Mouse (Mus musculus) embryonic facial prominence, embryonic 11.5 days (tissue): ENCODE measurements at regions not wholly inside any gene's neighbourhood (a gene's known extent, or its start where the extent isn't known, plus 50 kb on each side); places are given as distances from the start of the nearest gene placed in this dataset.

ENCODE experiments used
- ATAC-seq: fragments of 200-750 bp; cut with Nextera tagmentation; replicated peaks from 2 replicates; pipeline ENCODE4 v1.8.0; 2017; ENCODE audit warnings: low read depth; ENCODE audit not compliant: insufficient number of reproducible peaks, low FRiP score, low TSS enrichment
- DNase-seq: peaks from one replicate; pipeline ENCODE4 v3.0.0-alpha.2; 2015; ENCODE audit warnings: low spot score
- H3K27ac ChIP-seq: fragments of 300-500 bp; sonication (generic); replicated peaks from 2 replicates; pipeline ENCODE4 v1.5.1; 2014; ENCODE audit warnings: mild to moderate bottlenecking, low read depth, low read length, control low read depth
- H3K27me3 ChIP-seq: fragments of 300-500 bp; sonication (generic); 2 replicates; pipeline ENCODE4 v1.6.1; 2014; ENCODE audit warnings: mild to moderate bottlenecking, low read length, moderate library complexity, mixed read lengths; ENCODE audit not compliant: control insufficient read depth, insufficient read depth
- H3K36me3 ChIP-seq: fragments of 300-500 bp; sonication (generic); replicated peaks from 2 replicates; pipeline ENCODE4 v1.6.1; 2014; ENCODE audit warnings: low read depth, mild to moderate bottlenecking, low read length, moderate library complexity, mixed read lengths; ENCODE audit not compliant: control insufficient read depth, insufficient read depth
- H3K4me1 ChIP-seq: fragments of 300-500 bp; sonication (generic); 2 replicates; pipeline ENCODE4 v1.6.1; 2014; ENCODE audit warnings: low read length, mixed read lengths; ENCODE audit not compliant: control insufficient read depth, insufficient read depth
- H3K4me2 ChIP-seq: fragments of 300-500 bp; sonication (generic); 2 replicates; pipeline ENCODE4 v1.6.1; 2014; ENCODE audit warnings: low read depth, mild to moderate bottlenecking, control low read depth, low read length, moderate library complexity
- H3K4me3 ChIP-seq: fragments of 300-500 bp; sonication (generic); 2 replicates; pipeline ENCODE4 v1.5.1; 2014; ENCODE audit warnings: low read depth, low read length, control low read depth
- H3K9ac ChIP-seq: fragments of 300-500 bp; sonication (generic); replicated peaks from 2 replicates; pipeline ENCODE4 v1.6.1; 2014; ENCODE audit warnings: mild to moderate bottlenecking, control low read depth, low read length
- H3K9me3 ChIP-seq: fragments of 300-500 bp; sonication (generic); replicated peaks from 2 replicates; pipeline ENCODE4 v1.6.1; 2016; ENCODE audit warnings: mild to moderate bottlenecking, low read length, inconsistent platforms, mixed read lengths; ENCODE audit not compliant: control insufficient read depth
- WGBS: fragments of 180-500 bp; shearing (Covaris S2); extraction: QIAGEN DNeasy Blood & Tissue Kit; methylation state at CpG from one replicate; pipeline ENCODE4 v1.1.7; 2014; 5-methylcytosine and 5-hydroxymethylcytosine counted together

DNA sequence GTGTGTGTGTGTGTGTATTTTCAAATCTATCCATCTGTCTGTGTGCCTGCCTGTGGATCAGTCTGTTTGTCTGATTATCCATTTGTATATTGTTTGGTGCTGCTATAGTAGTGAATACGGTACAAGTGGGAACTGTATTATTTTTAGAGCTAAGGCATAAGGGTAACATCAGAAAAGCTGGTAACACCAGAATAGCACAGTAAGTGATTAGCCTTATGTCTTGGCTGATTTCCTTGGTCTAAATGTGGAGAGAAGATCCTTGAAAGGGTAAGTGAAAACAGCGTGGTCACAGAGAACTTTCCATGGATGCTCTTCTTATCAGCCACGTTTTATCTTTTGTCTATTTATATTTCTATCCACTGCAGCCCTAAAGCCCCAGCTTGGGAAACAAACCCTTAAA, 105.6 kb upstream of the Slc8a1 start:
- 82% methylated on average over 3 of the region's 3 CpGs for WGBS
- H3K4me1 ChIP-seq: no peaks in the 10 kb centered on the region
- ATAC-seq (no peak), DNase-seq (no peak)
- H3K27ac ChIP-seq: no peak overlapping the region
- H3K36me3 ChIP-seq: no peaks in the 10 kb centered on the region
- no peak overlapping the region for H3K4me3 ChIP-seq
- no peaks in the 10 kb centered on the region for H3K9me3 ChIP-seq
- H3K9ac ChIP-seq: no peak overlapping the region
- H3K4me2 ChIP-seq: no peak overlapping the region
- no peaks in the 10 kb centered on the region for H3K27me3 ChIP-seq

DNA sequence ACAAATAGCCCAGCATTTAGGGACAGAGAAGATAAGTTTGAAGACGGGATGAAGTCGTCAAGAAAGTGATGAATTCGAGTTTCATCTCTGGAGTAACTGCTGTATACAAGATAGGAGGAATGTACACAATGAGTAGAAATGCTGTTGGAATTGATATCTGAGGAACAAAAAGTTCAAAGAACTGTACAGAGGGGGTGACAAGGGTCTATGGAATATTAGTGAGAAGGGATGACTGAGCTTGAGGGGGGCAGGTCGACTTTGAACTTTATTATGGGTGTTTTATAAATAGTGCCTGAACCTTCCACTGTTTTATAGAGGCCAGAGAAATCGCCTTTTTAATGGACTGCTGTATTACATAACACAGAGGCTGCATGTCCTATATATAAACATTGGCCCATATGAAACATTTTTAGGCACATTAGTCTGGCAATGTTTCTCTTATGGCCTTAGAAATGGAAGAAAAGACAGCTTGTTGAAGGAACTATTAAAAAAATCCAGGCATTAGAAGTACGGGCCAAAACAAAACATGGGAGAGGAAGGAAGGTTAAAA, 59.7 kb upstream of the Slc8a1 start:
- H3K4me3 ChIP-seq: no peak overlapping the region
- ATAC-seq (no peak), DNase-seq (no peak)
- no peaks in the 10 kb centered on the region for H3K4me1 ChIP-seq
- H3K9me3 ChIP-seq: no peaks in the 10 kb centered on the region
- H3K27ac ChIP-seq: no peak overlapping the region
- 80% methylated on average over 6 of the region's 6 CpGs for WGBS
- H3K9ac ChIP-seq: no peak overlapping the region
- H3K4me2 ChIP-seq: no peak overlapping the region
- no peaks in the 10 kb centered on the region for H3K36me3 ChIP-seq
- no peaks in the 10 kb centered on the region for H3K27me3 ChIP-seq

DNA sequence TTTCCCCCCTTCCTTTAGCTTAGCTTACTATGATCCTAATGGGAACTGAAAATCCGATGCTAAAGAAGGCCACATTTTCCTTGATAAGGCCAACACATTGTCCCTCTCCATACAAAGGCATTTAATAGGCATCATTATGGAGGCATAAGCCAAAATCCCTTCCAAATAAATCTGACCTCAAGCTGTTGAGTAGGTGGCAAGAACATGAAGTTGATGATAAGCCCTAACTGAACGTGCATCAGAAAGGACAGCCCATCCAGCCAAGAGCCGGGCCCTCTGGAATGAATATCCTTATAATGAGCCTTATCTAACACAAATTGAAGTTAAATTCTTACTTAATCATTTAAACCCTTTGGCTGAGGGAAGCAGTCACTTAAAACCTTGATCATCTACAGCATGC, 50.6 kb upstream of the Slc8a1 start:
- ATAC-seq (no peak), DNase-seq (no peak)
- no peak overlapping the region for H3K9ac ChIP-seq
- H3K9me3 ChIP-seq: no peaks in the 10 kb centered on the region
- no peak overlapping the region for H3K27ac ChIP-seq
- 84% methylated on average over 3 of the region's 3 CpGs for WGBS
- no peaks in the 10 kb centered on the region for H3K4me1 ChIP-seq
- H3K4me3 ChIP-seq: no peak overlapping the region
- no peak overlapping the region for H3K4me2 ChIP-seq
- H3K36me3 ChIP-seq: no peaks in the 10 kb centered on the region
- H3K27me3 ChIP-seq: no peaks in the 10 kb centered on the region
